Mouse (Mus musculus) kidney, adult 8-10 months (tissue): ENCODE results near the gene D17H6S53E.

Source experiments
- DNase-seq, 2 experiments: peaks; one replicate each; pipeline ENCODE4 v3.0.0; 2022

D17H6S53E gene

GRCm38 (mm10) chr17:35134801-35135590 lies 8.8 kb downstream of the D17H6S53E start, which contains the start of gene Bag6:
TSS of gene Bag6 (plus strand) at chr17:35135178.
- peak; percentile 92 to 93 for DNase-seq

GRCm38 (mm10) chr17:35135591-35136320 lies 9.6 kb downstream of the D17H6S53E start:
- no peak for DNase-seq

- no peak for DNase-seq
These were observed 13.1 kb downstream of the D17H6S53E start for GRCm38 (mm10) chr17:35139269-35139668.

GRCm38 (mm10) chr17:35140490-35140996 lies 14.4 kb downstream of the D17H6S53E start:
- no peak for DNase-seq

GRCm38 (mm10) chr17:35141971-35142370 lies 15.8 kb downstream of the D17H6S53E start:
- no peak for DNase-seq

GRCm38 (mm10) chr17:35146139-35146538 lies 20.0 kb downstream of the D17H6S53E start:
- no peak for DNase-seq

GRCm38 (mm10) chr17:35147348-35147747 lies 21.2 kb downstream of the D17H6S53E start:
- DNase-seq: no peak

GRCm38 (mm10) chr17:35147922-35148639 lies 21.9 kb downstream of the D17H6S53E start:
- DNase-seq: no peak

- DNase-seq: no peak
These were observed 25.9 kb downstream of the D17H6S53E start for GRCm38 (mm10) chr17:35152121-35152520.

GRCm38 (mm10) chr17:35153077-35153476 lies 26.9 kb downstream of the D17H6S53E start:
- no peak for DNase-seq

- DNase-seq: no peak
These were observed 27.8 kb downstream of the D17H6S53E start for GRCm38 (mm10) chr17:35153931-35154330.

- no peak for DNase-seq
These were observed 28.4 kb downstream of the D17H6S53E start for GRCm38 (mm10) chr17:35154616-35155015.

GRCm38 (mm10) chr17:35155451-35155850 lies 29.3 kb downstream of the D17H6S53E start:
- DNase-seq: no peak

- no peak for DNase-seq
These were observed 30.5 kb downstream of the D17H6S53E start for GRCm38 (mm10) chr17:35156461-35157200.

GRCm38 (mm10) chr17:35157254-35157653 lies 31.1 kb downstream of the D17H6S53E start:
- no peak for DNase-seq

- DNase-seq: no peak
These were observed 31.5 kb downstream of the D17H6S53E start for GRCm38 (mm10) chr17:35157661-35158175.

- no peak for DNase-seq
These were observed 32.8 kb downstream of the D17H6S53E start for GRCm38 (mm10) chr17:35158850-35159593.

GRCm38 (mm10) chr17:35159638-35160037 lies 33.5 kb downstream of the D17H6S53E start:
- no peak for DNase-seq

GRCm38 (mm10) chr17:35161421-35161820 lies 35.2 kb downstream of the D17H6S53E start:
- DNase-seq: no peak

GRCm38 (mm10) chr17:35162121-35162520 lies 35.9 kb downstream of the D17H6S53E start:
- no peak for DNase-seq

- peak; percentile 51 to 57 for DNase-seq
These were observed 36.6 kb downstream of the D17H6S53E start for GRCm38 (mm10) chr17:35162730-35163129.
